Mouse (Mus musculus) liver, embryonic 11.5 days (tissue): ENCODE data around the gene Cdh13. TPM values are rescaled to one million over a fixed set of nuclear protein-coding genes. Genes with fewer than 3 reads are reported as not detected.

Experiments used
- ATAC-seq: fragments of 200-750 bp; cut with Nextera tagmentation; replicated peaks from 2 replicates; pipeline ENCODE4 v1.8.0; 2017; ENCODE audit warnings: moderate number of reproducible peaks, mild to moderate bottlenecking, moderate TSS enrichment, moderate library complexity; ENCODE audit not compliant: low FRiP score
- DNase-seq: peaks from one replicate; pipeline ENCODE4 v3.0.0-alpha.2; 2017; ENCODE audit warnings: low spot score
- H3K27ac ChIP-seq: fragments of 300-500 bp; sonication (generic); 2 replicates; pipeline ENCODE4 v1.5.1; 2014; ENCODE audit warnings: mild to moderate bottlenecking, low read depth, low read length, control low read depth
- H3K27me3 ChIP-seq: fragments of 300-500 bp; sonication (generic); replicated peaks from 2 replicates; pipeline ENCODE4 v1.6.1; 2014; ENCODE audit warnings: low read length, mixed read lengths; ENCODE audit not compliant: control insufficient read depth, insufficient read depth
- H3K36me3 ChIP-seq: fragments of 300-500 bp; sonication (generic); 2 replicates; pipeline ENCODE4 v1.6.1; 2014; ENCODE audit warnings: mild to moderate bottlenecking, low read length, moderate library complexity, mixed read lengths; ENCODE audit not compliant: control insufficient read depth, insufficient read depth
- H3K4me1 ChIP-seq: fragments of 300-500 bp; sonication (generic); replicated peaks from 2 replicates; pipeline ENCODE4 v1.6.1; 2014; ENCODE audit warnings: low read length, mixed read lengths; ENCODE audit not compliant: control insufficient read depth, insufficient read depth
- H3K4me2 ChIP-seq: fragments of 300-500 bp; sonication (generic); 2 replicates; pipeline ENCODE4 v1.6.1; 2014; ENCODE audit warnings: mild to moderate bottlenecking, control low read depth, moderate library complexity
- H3K4me3 ChIP-seq: fragments of 300-500 bp; sonication (generic); 2 replicates; pipeline ENCODE4 v1.5.1; 2014; ENCODE audit warnings: low read depth, low read length, control low read depth
- H3K9ac ChIP-seq: fragments of 300-500 bp; sonication (generic); 2 replicates; pipeline ENCODE4 v1.6.1; 2014; ENCODE audit warnings: low read depth, low read length, control low read depth
- H3K9me3 ChIP-seq: fragments of 300-500 bp; sonication (generic); 2 replicates; pipeline ENCODE4 v1.6.1; 2016; ENCODE audit warnings: low read length, inconsistent platforms, mixed read lengths; ENCODE audit not compliant: control insufficient read depth
- WGBS: fragments of 180-500 bp; shearing (Covaris S2); extraction: QIAGEN DNeasy Blood & Tissue Kit; methylation state at CpG from one replicate; pipeline ENCODE4 v1.1.7; 2014; 5-methylcytosine and 5-hydroxymethylcytosine counted together
- polyA plus RNA-seq: library from polyadenylated mRNA; unstranded; fragments of >200 nt; fragmentation: Nextera tagmentation; extraction: Ambion mirVana; gene quantifications from 2 replicates; pipeline ENCODE4 v1.2.1, GENCODE M21; 2014

Gene Cdh13
- polyA plus RNA-seq, 1 experiment from 2014 or later: 2.9 TPM

DNA sequence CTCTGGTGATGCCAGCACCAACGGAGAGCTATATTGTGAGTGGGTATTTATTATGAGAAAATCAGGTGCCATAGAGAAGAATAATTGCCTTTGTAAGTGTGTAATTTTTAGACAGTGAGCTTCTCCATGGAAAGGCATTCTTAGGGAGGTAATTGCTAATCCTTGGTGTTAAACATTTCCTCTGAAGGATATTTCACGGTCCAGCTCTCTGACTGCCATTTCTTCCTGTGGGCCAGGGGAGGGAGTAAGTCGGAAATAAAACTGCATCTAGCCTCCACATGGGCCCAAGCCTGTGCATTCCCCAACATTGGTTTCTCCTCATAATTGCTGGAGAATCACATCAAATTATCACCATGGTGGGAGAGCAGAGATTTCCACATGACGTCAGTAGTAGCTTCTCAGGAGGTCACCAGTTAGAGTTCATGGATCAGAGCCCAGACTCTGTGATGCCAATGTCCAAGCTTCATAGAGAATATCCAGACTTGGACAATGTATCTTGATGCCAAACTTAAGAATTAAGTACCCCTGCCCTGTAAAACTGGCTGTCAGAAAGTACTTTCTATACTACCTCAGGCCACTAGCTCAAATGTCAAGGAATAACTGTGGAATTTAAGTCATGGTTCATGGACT, 126.9 kb downstream of the Cdh13 start:
- no peaks in the 10 kb centered on the region for H3K4me1 ChIP-seq
- 83% methylated on average over 4 of the region's 4 CpGs for WGBS
- H3K4me3 ChIP-seq: no peak overlapping the region
- no peaks in the 10 kb centered on the region for H3K9me3 ChIP-seq
- no peak overlapping the region for H3K4me2 ChIP-seq
- H3K27me3 ChIP-seq: no peaks in the 10 kb centered on the region
- DNase-seq (no peak), ATAC-seq (no peak)
- H3K27ac ChIP-seq: no peak overlapping the region
- no peaks in the 10 kb centered on the region for H3K36me3 ChIP-seq
- no peak overlapping the region for H3K9ac ChIP-seq

DNA sequence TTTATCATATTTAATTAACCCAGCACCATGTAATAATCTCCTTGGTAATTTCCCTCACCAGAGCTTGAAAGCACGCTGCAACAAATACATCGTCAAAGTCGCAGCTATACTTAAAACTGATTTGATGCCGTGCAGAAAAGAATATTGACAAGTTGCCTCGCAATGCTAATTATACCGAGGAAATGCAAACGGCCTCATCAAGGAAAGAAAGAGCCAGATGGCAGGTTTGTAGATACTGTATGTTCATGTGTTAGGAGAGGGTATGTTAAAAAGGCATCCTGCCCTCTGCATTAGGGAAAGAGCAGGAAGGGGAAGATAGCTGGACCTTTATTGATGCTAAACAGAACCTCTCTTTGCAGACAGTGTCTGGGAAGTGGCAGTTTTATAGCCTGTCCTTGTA, 132.1 kb downstream of the Cdh13 start:
- DNase-seq: no peak
- H3K4me2 ChIP-seq: no peak overlapping the region
- no peak overlapping the region for H3K9ac ChIP-seq
- H3K36me3 ChIP-seq: no peaks in the 10 kb centered on the region
- ATAC-seq: no peak
- WGBS: 82% methylated on average over 7 of the region's 7 CpGs
- H3K4me1 ChIP-seq: no peaks in the 10 kb centered on the region
- no peaks in the 10 kb centered on the region for H3K27me3 ChIP-seq
- no peaks in the 10 kb centered on the region for H3K9me3 ChIP-seq
- H3K27ac ChIP-seq: no peak overlapping the region
- H3K4me3 ChIP-seq: no peak overlapping the region

- DNase-seq (no peak), ATAC-seq (no peak)
- Histone ChIP-seq H3K9ac (no peak overlapping the region), H3K36me3 (no peaks in the 10 kb centered on the region), H3K4me2 (no peak overlapping the region), H3K4me3 (no peak overlapping the region), H3K27me3 (no peaks in the 10 kb centered on the region), H3K27ac (no peak overlapping the region), H3K4me1 (no peaks in the 10 kb centered on the region), H3K9me3 (no peaks in the 10 kb centered on the region)
- WGBS: 84% methylated on average over 4 of the region's 4 CpGs
These were observed 133.3 kb downstream of the Cdh13 start for GRCm38 (mm10) chr8:118416811-118417355.

DNA sequence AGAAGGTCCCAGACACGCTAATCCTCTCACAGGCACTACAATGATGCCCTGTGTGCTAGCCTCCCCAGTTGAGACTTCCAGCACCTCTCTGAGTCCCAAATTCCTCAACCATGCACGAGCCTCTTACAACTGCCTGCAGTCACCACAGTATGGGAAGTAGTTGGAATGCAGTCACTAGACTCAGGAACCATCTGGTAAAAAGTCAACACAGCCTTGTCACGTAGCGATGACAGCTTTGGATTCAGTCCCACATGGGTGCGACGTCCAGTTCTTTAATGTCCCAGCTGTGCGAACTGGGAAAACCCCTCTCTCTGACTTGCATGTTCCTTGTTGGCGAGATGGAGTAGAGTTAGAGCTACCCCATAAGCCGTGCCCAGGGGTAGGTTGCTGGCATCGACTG, 139.1 kb downstream of the Cdh13 start:
- Histone ChIP-seq H3K27ac (no peak overlapping the region), H3K4me1 (no peaks in the 10 kb centered on the region), H3K9me3 (no peaks in the 10 kb centered on the region), H3K4me3 (no peak overlapping the region), H3K4me2 (no peak overlapping the region), H3K9ac (no peak overlapping the region), H3K36me3 (no peaks in the 10 kb centered on the region), H3K27me3 (no peaks in the 10 kb centered on the region)
- 82% methylated on average over 10 of the region's 10 CpGs for WGBS
- ATAC-seq (no peak), DNase-seq (no peak)

- 81% methylated on average over 7 of the region's 7 CpGs for WGBS
These were observed 145.4 kb downstream of the Cdh13 start for GRCm38 (mm10) chr8:118428941-118429340.

GRCm38 (mm10) chr8:118431731-118432440, 148.4 kb downstream of the Cdh13 start:
- no peaks in the 10 kb centered on the region for H3K4me1 ChIP-seq
- DNase-seq (no peak), ATAC-seq (no peak)
- 80% methylated on average over 11 of the region's 11 CpGs for WGBS
- H3K27ac ChIP-seq: no peak overlapping the region
- H3K4me3 ChIP-seq: no peak overlapping the region
- H3K9me3 ChIP-seq: no peaks in the 10 kb centered on the region
- H3K4me2 ChIP-seq: no peak overlapping the region
- H3K36me3 ChIP-seq: no peaks in the 10 kb centered on the region
- no peaks in the 10 kb centered on the region for H3K27me3 ChIP-seq
- H3K9ac ChIP-seq: no peak overlapping the region

More at GRCm38 (mm10) chr8:118428941-118429340, 145.4 kb downstream of the Cdh13 start:
- no peak overlapping the region for H3K27ac ChIP-seq
- no peak overlapping the region for H3K4me3 ChIP-seq
- H3K4me2 ChIP-seq: no peak overlapping the region
- ATAC-seq (no peak), DNase-seq (no peak)
- no peaks in the 10 kb centered on the region for H3K9me3 ChIP-seq
- H3K4me1 ChIP-seq: no peaks in the 10 kb centered on the region
- no peak overlapping the region for H3K9ac ChIP-seq
- H3K36me3 ChIP-seq: no peaks in the 10 kb centered on the region
- H3K27me3 ChIP-seq: no peaks in the 10 kb centered on the region

DNA sequence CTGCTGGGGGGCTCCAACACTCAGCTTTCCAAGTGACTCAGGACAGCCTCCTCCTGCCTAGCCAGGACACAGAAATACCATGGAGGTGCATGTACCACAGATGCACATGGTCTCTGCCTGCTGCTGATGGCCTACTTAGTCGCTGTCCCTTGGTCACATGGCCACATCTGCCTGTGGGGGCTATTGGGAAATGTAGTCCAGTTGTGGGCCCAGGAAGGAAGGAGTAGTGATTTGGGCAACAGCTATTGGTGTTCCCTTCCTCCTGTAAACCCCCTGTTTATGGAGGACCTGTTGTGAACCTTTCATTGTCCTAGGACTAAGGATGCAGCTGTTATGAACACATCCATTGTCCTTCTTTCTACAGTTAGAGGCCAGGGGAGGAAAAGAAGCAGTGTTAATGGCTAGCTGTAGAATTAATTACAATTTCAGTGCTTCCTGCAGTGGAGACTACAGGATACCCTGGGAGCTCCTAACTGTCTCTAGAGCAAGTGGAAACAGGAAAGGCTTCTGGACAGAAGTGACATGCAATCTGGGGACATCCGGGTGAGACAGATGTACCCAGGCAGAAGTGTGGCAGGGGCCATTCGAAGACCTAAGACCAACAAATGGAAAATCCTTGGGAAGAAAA, 150.1 kb downstream of the Cdh13 start:
- DNase-seq (no peak), ATAC-seq (no peak)
- Histone ChIP-seq H3K9ac (no peak overlapping the region), H3K36me3 (no peaks in the 10 kb centered on the region), H3K4me3 (no peak overlapping the region), H3K27me3 (no peaks in the 10 kb centered on the region), H3K4me2 (no peak overlapping the region), H3K9me3 (no peaks in the 10 kb centered on the region), H3K27ac (no peak overlapping the region), H3K4me1 (no peaks in the 10 kb centered on the region)
- WGBS: 70% methylated on average over 3 of the region's 3 CpGs

DNA sequence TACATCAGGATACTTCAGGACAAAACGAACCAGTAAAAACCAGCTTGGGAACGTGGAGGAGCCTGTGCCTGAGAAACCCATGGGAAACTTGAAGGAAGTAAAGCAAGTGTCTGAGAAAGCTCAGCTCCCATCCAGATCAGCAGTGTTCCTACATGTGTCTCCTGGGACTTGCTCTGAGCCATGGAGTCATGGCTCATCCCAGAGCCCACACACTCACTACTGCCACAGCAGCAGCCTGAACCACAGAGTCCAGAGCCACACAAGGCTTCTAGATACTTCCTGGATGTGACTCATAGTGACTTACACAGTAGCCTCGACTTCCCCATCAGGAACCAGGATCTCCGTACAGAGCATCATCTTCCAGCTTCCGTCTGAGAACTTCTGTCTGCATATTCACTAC, 153.2 kb downstream of the Cdh13 start:
- H3K9me3 ChIP-seq: no peaks in the 10 kb centered on the region
- ATAC-seq: no peak
- DNase-seq: no peak
- no peaks in the 10 kb centered on the region for H3K4me1 ChIP-seq
- no peak overlapping the region for H3K27ac ChIP-seq
- no peaks in the 10 kb centered on the region for H3K36me3 ChIP-seq
- H3K9ac ChIP-seq: no peak overlapping the region
- WGBS: 63% methylated on average over 5 of the region's 5 CpGs
- no peaks in the 10 kb centered on the region for H3K27me3 ChIP-seq
- H3K4me3 ChIP-seq: no peak overlapping the region
- no peak overlapping the region for H3K4me2 ChIP-seq
